Mouse (Mus musculus) urinary bladder, adult 18-20 months (tissue): ENCODE measurements at regions not wholly inside any gene's neighbourhood (a gene's known extent, or its start where the extent isn't known, plus 50 kb on each side); places are given as distances from the start of the nearest gene placed in this dataset.

Experiments
- DNase-seq, 2 experiments: peaks; one replicate each; pipeline ENCODE4 v3.0.0; 2022; ENCODE audit warnings: low spot score in 2 of 2, mixed read lengths in 2 of 2

GRCm38 (mm10) chr14:48330965-48331622 is 114.8 kb upstream of the Tmem260 start:
- DNase-seq: no peak

DNA sequence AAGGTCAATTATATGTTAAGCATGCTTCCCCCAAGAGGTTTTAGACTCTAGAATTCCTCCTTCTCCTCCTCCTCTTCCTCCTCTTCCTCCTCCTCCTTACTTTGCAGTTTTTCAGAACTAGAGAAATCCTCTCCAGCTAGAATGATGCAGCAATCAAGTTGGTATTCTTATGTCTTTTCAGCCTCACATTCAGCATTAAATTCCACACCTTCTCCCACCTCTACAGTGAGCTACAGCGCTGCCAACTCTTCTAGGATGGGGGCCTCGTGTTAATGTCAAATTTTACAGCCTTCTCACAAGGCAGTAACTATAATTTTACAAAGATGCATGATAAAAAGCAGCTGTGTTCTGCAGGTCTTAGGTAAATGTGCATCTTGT is 114.3 kb upstream of the Tmem260 start:
- DNase-seq: no peak

DNA sequence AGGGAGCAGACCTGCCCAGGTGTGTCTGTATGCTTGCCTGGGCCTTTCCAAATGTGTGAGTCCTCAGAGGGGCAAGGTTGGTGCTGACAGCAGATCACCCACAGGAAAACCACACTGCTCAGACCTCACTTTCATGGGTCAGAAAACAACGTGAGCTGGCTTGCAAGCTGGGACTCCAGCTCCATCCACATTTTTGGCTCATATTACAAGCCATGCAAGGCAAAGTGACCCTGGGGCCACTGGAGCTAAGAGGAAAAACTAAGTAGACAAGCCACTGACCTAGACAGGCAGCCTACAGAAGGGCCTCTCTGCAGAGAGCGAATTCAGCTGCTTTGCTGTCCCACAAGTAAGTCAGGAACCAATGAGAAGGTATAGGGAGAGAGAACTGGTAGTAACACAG is 113.7 kb upstream of the Tmem260 start:
- DNase-seq: no peak

DNA sequence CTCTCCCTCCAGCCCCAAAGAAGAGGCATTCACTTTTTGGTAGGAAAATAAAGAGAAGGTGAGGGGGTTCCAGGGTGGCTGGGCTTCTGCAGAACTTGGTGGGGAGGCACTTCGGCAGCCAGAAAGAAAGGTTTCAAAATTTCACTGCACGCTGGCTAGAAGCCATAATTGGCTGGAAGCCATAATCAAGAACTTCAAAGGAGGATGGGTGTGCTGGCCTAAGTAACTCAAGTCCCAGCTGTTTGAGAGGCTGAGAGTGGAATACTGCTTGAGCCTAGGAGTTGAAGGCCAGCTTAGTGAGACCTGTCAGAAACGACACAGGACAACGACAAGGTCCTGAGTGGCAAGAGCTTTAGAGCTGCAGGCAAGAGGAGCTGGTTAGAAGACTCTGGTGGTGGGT is 113.3 kb upstream of the Tmem260 start:
- no peak for DNase-seq

- no peak for DNase-seq
These were observed 111.7 kb upstream of the Tmem260 start for GRCm38 (mm10) chr14:48334106-48334809.

GRCm38 (mm10) chr14:48339434-48339833 is 106.5 kb upstream of the Tmem260 start:
- no peak for DNase-seq

DNA sequence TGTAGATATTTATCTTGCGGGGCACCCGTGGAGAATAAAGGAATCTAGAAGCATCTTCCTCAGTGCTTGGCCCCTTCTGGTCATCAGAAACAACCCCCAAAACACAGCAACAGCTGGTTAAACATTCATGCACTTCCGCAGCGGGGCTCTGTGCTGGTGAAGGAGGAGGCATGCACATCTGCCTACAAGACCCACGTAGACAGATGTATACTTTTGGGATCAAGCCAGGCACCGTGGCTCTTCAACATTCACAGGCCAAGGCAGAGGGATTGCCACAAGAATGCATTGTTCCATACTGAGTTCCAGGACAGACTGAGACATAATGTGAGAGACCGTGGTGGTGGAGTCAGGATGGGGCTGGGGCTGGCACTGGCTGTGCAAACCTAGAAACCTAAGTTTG is 103.0 kb upstream of the Tmem260 start:
- no peak for DNase-seq

GRCm38 (mm10) chr14:48345956-48346355 is 100.0 kb upstream of the Tmem260 start:
- DNase-seq: no peak

DNA sequence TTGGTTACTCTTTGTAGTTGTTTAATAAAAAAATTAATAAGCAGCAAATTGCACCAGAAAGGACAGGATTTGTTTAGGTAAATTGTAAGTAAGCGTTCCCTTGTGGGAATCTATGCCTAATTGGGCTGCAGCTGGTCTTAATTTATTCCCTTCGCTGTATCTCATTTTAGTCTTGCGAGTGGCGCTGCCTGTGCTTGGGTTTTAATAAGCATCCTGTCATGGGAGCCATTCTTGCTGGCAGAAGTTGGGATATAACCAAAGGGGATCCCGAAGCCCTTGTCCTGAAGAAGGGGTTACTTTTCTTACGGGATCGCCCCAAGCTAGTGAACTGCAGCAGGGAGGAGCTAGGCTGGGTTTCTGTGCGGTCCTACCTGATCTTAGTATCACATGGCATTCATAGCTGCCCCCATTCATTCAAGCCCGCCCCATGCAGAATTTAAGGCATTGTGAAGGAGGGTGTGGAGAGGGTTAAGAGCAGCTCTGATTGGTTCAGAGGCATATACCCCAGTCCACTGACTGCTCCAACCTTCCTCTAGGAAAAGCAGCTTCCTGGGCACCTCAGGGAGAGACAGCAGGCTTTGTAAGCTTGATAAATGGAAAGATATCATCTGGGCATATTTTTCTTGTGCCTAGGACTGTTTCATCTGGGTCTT is 96.4 kb upstream of the Tmem260 start:
- DNase-seq: no peak

DNA sequence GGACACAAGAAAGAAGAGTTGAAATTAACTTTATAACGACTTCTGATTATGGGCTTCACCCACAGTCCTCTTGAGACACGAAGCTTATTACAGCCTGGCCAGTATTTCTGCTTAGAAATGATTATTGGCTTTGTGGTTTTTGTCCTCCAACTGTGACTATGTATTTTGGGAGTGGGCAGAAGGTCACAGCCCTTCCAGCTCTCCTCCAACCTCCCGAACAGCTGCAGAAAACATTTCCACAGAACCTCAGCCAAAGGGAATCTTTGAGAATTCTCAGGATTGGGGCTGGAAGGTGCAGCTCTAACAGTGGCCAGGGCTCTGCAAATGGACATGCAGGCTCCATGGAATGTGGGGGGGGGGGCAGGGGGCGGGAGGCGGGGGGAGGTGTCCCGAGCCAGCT is 94.3 kb upstream of the Tmem260 start:
- no peak for DNase-seq

- DNase-seq: no peak
These were observed 93.1 kb upstream of the Tmem260 start for GRCm38 (mm10) chr14:48352825-48353224.

- no peak for DNase-seq
These were observed 91.7 kb upstream of the Tmem260 start for GRCm38 (mm10) chr14:48354176-48354575.

DNA sequence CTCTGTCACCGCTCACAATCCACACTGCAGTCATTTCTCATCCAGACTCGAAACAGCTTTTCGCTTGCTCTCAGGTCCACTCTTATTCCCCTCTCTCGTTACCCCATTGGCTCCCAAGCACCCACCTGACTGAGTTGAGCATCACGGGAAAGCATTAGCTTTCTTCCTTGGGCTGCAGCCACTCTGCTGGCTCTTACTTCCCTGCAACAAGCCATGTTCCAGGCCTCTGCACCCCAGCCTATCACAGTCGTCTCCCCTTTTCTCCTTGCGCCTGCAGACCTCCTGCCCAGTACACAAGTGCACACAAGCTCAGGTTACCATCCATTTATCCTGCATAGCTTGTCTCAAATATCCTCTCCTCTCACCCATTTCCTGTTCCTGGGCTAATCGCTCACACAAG is 88.5 kb upstream of the Tmem260 start:
- DNase-seq: no peak

DNA sequence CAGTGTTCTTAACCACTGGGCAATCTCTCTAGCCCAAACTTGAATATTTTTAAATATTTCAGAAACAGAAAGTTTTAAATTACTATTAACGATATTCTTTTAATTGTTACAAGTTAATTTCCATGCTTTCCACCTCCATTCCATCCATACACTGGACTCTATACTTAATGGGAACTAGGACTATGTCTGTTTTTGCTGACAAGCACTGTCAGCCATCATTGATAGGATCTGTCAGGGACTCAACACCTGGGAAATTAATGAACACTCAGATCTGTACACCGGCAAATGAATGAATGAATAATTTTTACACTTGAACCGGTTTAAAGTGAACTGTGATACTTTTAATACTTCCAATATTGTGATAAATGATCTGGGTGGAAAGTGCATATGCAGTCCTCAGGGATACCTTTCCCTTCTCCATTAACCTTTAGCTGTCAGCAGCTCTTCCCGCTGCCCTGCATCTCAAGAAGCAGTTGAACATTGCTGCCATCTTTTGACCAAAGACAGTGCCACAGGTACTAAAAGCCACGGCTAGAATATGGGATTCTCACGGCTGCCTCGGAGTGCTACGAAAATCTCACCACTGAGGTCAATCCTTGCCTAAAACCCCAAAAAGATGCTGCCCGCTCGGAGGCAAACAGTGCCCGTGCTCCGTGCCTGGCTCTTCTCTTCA is 87.3 kb upstream of the Tmem260 start:
- no peak for DNase-seq

DNA sequence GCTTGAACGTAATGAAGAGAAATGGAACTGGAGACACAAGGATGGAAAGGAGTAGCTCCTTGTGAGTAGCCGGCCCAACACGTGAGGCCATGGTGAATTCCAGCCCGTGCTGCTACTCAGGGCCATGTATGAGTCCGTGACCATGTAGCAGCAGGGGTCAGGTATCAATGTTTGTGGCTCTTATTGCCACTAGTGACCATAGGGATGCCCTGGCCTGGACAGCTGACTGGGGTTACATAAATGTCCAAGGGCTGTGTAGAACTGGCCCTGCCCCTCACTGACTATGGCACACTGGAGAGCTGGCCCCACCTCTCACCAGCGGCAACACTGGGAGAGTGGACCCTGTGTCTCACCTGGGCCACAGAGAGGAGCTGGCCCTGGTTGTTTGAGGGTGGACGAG is 84.1 kb upstream of the Tmem260 start:
- no peak for DNase-seq

- peak; percentile 28 to 49 for DNase-seq
These were observed 78.9 kb upstream of the Tmem260 start for GRCm38 (mm10) chr14:48367006-48367405.

DNA sequence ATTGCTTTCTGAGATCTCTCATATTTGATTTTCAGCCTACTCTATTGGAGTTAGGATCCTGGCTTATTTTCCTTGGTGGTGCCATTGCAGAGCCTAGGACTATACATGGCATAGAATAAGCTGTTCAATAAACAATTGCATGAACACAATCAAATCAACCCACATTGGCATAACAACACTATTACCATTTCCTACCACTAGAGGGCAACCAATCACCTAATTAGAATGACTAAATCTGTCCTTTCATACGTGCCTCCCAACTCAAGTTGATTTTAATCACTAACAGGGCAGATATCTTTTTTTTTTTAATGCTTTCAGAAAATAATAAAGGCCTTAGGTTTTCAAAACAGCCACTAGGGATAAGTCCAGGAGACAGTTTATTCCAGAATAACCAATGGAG is 75.6 kb upstream of the Tmem260 start:
- no peak for DNase-seq

DNA sequence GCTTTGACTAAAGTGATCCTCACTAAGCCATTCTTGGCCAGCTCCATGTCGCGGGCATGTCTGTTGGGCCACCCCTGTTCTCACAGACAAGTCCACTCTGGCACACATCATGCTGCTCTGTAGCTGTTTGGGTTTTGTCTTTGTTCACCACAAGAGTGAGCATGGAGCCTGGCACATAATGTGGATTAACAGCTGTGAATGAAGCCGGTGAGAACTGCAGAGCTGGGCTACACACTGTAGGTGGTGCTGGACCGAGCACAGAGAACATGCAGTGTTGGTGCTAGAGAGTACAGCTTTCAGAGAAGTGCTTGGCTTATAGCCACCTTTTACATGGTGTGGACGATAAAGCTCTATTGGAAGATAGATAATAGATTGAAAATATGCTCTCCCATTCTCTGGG is 74.2 kb upstream of the Tmem260 start:
- DNase-seq: no peak

DNA sequence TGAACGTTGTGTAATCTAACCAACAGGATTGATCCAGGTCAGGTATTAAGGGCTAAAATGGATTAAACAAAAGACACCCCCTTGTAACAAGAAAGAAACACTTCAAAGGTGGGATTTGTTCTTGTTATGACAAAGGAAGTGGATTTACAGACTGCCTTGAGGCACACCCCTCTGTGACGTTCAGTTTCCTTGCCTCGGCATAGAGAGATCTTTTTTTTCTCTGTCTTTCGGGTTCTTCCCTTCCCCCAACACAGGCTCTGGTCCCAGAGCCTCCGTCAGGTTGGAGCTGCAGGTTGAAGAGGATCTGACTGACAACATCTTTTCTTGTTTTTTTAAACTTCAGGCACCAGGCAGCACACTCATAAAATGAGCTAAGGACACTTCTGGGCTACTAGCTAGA is 69.8 kb upstream of the Tmem260 start:
- DNase-seq: no peak
